Mouse (Mus musculus): Measurements from ENCODE around the gene Cask. TPM values are rescaled to one million over a fixed set of nuclear protein-coding genes. Genes with fewer than 3 reads are reported as not detected.

Gene Cask
- total RNA-seq, 2 experiments from 2014 or later = 105 to 107 TPM

DNA sequence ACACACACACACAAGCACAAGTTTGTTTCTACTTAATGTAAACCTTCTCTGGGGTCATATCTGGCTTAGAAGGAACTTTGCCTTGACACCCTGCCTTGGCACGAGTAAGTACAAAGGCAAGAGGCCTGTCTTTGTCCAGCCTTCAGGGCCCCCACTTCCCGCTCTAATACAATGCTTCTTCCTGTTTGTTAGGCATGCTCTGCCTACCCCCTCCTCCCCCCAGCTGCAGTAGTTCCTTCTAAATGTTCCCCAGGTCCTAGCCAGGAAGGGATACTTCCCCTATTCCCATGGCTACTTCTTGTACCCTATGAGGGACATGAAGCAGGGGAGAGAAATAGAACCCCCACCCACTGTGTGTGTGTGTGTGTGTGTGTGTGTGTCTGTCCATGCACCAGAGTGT, 344.8 kb downstream of the Cask start:
- H3K4me3 ChIP-seq = no peak overlapping the region
- DNase-seq (ENCODE audit: extremely low spot score in 1 of 2, low spot score in 2 of 2) = no peak
- no peak for TF ChIP-seq CTCF (IDR thresholded peaks at IDR 0.05)
- intact Hi-C loops (cut with DNase I) = no loop called here
- H3K27ac ChIP-seq = no peak overlapping the region

DNA sequence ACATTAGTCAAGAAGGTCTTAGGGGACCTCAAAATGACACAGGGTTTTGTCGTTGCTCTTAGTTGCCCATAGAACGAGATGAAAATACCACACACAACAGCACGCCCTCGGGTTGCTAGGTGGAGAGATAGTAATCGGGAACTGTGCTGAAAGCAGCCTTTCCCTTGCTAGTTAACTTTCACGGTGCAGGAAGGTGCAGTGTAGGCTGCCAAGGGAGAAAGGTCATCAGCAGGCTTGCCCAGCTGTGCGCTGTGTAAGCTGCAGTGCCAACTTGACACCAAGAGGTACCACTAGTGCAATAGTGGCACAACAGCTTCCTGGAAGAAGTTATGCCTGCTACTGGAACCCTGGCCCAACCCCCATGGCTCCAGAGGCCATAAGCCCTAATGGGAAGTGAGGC, 346.8 kb downstream of the Cask start:
- Histone ChIP-seq H3K4me3 (no peak overlapping the region), H3K27ac (no peak overlapping the region)
- intact Hi-C loops (cut with DNase I) = no loop called here
- TF ChIP-seq CTCF (IDR thresholded peaks at IDR 0.05) = no peak
- DNase-seq (ENCODE audit: extremely low spot score in 1 of 2, low spot score in 2 of 2) = no peak

DNA sequence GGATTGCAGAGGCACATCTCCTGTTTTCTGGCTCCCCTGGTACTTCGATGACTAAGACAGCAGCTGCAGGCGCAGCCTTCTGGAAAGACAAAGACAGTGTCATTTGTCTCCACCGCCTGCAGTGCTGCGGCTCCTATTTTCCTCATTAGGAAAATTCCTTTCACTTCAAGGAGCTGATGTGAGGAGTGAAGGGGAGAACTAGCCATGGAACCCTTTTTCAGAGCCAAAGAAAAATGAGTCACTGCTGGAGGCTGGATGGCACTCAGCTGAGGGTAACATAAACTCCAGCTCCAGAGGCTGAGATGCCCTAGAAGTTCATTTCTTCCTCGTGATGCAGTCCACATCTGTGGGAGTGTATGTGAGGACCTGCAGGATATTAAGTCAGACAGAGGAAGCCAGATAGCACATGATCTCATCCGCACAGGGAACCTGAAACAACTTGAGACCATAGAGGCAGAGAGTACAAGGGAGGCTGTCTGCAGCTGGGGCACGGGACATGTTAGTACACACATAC, 348.2 kb downstream of the Cask start:
- TF ChIP-seq CTCF (IDR thresholded peaks at IDR 0.05) = no peak
- intact Hi-C loops (cut with DNase I) = no loop called here
- Histone ChIP-seq H3K27ac (peak overlapping the region; percentile 44), H3K4me3 (no peak overlapping the region)
- DNase-seq (ENCODE audit: extremely low spot score in 1 of 2, low spot score in 2 of 2) = peak in 1 of 2 experiments; percentile 37

DNA sequence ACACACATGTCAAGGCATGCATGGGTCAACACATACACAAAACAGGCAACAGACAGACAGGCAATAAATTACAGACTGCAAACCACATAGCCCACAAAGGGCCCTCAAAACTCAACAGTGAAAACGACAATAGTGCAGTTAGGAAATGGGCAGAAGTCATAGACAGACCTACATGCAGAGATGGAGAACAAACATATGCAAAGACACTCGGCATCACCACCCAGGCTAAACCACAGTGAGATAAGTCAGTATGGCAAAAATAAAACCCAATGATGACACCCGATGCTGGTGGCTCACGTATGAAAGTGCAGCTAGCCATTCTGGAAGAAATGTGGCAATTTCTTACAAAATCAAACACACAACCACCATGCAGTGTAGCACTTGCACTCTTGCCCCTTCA, 350.9 kb downstream of the Cask start:
- no peak overlapping the region for H3K27ac ChIP-seq
- no peak for TF ChIP-seq CTCF (IDR thresholded peaks at IDR 0.05)
- no peak overlapping the region for H3K4me3 ChIP-seq
- intact Hi-C loops (cut with DNase I) = no loop called here
- no peak for DNase-seq (ENCODE audit: extremely low spot score in 1 of 2, low spot score in 2 of 2)

DNA sequence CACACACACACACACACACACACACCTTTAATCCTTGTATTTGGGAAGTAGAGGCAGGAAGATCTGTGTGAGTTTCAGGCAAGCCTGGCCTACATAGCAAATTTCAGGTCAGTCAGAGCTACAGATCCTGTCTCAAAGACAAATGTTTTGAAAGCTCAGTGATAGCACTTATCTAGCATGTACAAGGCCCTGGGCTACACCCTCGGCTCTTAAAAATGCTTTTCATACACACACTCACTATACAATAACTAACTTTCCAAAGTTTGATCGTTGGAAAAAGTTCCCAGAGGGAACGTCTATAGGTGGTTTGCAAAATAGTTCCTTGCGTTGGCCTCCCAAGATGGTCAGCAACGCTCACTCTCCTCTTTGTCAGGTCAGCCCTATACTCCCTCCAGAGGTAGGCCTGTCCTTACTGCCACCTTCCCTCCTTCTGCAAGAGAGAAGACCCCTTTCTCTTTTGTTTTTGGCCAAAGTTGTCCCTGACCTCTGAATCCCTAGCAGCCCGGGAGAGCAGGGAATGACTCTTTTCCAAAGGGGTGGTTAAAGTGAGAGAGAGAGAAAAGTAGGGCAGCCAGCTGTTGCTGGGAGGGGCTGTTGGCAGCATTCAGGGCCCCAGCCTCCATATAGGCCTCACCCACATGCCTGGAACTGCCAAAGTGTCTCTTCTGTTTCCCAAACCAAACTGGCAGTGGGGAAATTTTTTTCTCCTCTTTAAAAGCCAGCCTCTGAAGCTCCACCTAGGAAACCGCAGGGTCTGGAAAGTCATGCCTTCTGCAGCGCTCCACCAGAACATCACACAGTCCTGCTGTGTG, 356.1 kb downstream of the Cask start:
- no peak for TF ChIP-seq CTCF (IDR thresholded peaks at IDR 0.05)
- intact Hi-C loops (cut with DNase I) = no loop called here
- H3K4me3 ChIP-seq = no peak overlapping the region
- no peak overlapping the region for H3K27ac ChIP-seq
- no peak for DNase-seq (ENCODE audit: extremely low spot score in 1 of 2, low spot score in 2 of 2)

DNA sequence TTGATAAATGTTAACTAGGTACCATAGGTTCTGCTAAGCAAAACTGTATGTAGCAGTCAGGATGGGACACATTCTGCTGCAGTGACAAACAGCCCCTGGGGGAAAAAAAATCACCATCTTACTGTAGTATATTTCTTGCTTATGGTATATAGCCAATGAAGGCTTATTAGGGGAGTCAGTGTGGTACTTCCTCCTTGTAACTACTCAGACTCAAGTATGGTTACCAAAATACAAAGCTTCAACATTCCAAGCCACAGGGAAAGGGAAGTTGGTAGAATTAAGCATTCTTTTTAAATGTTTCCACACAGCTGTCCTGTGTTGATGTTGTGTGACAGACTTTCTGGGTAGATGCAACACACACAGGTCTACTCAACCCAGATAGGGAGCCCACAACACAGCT, 358.2 kb downstream of the Cask start:
- no peak overlapping the region for H3K27ac ChIP-seq
- no peak overlapping the region for H3K4me3 ChIP-seq
- DNase-seq (ENCODE audit: extremely low spot score in 1 of 2, low spot score in 2 of 2) = no peak
- intact Hi-C loops (cut with DNase I) = no loop called here
- no peak for TF ChIP-seq CTCF (IDR thresholded peaks at IDR 0.05)

DNA sequence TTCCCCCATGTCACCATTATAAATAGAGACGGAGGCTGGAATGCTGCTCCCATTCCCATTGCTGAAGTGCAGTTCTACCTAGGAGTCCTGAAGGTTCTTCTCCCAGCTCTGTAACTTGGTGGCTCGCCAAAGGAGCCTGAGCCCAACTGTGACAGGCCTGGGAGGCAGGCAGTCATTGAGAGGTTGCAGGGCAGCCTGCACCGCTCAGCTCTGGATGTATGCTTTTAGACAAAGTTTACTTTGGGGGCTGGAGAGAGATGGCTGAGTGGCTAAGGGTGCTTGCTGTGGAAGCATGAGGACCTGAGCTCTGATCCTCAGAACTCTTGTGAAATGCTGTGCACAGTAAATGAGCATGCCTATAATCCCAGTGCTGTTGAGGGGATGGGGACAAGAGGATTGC, 360.2 kb downstream of the Cask start:
- no peak for TF ChIP-seq CTCF (IDR thresholded peaks at IDR 0.05)
- no peak for DNase-seq (ENCODE audit: extremely low spot score in 1 of 2, low spot score in 2 of 2)
- intact Hi-C loops (cut with DNase I) = no loop called here
- H3K4me3 ChIP-seq = no peak overlapping the region
- no peak overlapping the region for H3K27ac ChIP-seq

DNA sequence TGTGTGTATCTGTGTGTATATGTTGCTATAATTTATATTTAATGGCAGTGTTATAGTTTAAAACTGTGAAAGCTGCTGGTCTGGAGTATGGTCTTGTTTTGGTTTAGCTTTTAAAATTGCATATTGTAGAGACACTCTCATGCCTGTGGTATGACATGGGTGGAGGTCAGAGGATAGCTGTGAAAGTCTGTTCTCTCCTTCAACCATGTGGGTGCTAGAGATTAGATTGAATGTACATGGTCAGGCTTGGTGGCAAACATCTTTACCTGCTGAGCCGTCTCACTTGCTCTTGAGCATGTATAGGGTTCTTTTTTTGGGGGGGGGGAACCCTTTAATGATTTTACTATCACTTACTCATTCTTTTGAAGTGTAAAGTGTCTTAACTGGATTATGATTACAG, 361.4 kb downstream of the Cask start:
- intact Hi-C loops (cut with DNase I) = no loop called here
- no peak overlapping the region for H3K27ac ChIP-seq
- TF ChIP-seq CTCF (IDR thresholded peaks at IDR 0.05) = no peak
- DNase-seq (ENCODE audit: extremely low spot score in 1 of 2, low spot score in 2 of 2) = no peak
- H3K4me3 ChIP-seq = no peak overlapping the region

DNA sequence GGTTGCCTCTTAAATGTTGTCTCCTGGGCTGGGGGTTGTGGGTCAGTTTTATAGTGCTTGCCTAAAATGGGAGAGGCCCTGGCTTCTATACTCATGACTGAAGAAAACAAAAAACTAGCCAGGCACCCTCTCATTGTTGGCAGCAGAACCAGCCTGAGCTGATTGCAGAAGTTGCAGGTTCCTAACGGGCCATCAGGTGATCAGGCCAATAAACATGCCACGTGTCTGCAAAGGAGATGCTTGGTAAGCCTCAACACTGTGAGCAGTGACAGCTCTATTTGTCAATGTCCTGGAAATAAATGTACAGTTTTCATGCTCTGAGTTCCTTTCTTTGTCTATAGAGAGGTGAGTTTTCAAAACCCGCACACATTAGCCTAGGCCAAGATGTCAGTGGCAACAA, 362.2 kb downstream of the Cask start:
- H3K27ac ChIP-seq = no peak overlapping the region
- H3K4me3 ChIP-seq = no peak overlapping the region
- intact Hi-C loops (cut with DNase I) = no loop called here
- TF ChIP-seq CTCF (IDR thresholded peaks at IDR 0.05) = no peak
- DNase-seq (ENCODE audit: extremely low spot score in 1 of 2, low spot score in 2 of 2) = no peak

DNA sequence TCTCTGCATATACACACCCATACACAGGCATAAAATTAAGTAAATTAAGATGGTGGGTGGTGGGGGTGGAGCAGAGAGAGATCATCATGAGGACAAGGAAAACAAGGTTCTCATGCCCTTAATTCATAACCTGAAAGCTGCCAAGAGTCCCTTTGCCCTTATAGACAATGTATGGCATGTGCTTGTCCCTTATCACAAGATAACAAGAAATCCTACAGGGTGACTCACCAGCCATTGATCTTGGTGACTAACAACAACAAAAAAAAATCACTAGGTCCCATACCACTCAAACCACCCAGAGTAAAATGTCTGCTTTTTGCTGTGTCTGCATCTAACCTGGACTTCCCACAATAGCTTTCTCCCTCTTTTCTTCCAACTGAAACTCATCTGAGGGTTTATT, 366.7 kb downstream of the Cask start:
- intact Hi-C loops (cut with DNase I) = no loop called here
- H3K4me3 ChIP-seq = no peak overlapping the region
- H3K27ac ChIP-seq = no peak overlapping the region
- DNase-seq (ENCODE audit: extremely low spot score in 1 of 2, low spot score in 2 of 2) = no peak
- no peak for TF ChIP-seq CTCF (IDR thresholded peaks at IDR 0.05)

DNA sequence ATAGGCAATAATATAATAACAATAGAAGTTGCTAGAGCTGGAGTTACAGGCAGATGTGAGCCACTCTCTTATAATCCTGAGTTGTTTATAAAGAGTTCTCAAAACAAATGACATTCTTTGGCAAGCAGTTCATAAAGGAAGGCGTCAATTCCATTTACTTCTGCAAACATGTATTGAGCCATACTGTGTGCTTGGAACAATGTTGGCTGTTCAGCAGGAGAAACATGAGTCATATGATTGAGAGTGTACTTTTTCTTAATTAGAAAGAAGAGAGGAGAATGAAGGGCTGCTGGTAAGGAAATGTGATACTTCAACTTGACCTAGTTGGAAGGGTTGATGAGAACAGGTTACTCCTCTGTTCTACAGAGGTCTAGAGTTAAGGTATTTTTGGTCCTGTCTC, 368.6 kb downstream of the Cask start:
- no peak for TF ChIP-seq CTCF (IDR thresholded peaks at IDR 0.05)
- intact Hi-C loops (cut with DNase I) = no loop called here
- no peak overlapping the region for H3K27ac ChIP-seq
- DNase-seq (ENCODE audit: extremely low spot score in 1 of 2, low spot score in 2 of 2) = no peak
- H3K4me3 ChIP-seq = no peak overlapping the region

DNA sequence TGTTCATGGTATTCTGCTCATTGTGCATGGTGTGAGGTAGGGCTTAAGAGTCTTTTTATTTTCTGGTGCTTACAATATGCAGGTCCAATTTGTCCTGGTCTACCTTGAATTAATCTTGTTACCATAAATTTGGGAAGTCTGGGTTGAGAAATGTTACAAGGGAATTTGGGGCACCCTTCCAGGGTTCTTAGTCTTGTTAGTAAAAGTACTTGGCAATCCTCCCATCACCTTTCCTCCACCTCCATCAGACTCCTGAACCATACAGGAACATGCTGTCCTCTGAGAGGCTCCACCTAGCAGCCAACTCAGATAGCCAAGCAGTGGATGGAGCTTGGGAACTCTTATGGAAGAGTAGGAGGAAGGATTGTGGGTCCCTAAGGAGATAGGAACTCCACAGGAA, 371.6 kb downstream of the Cask start:
- no peak for DNase-seq (ENCODE audit: extremely low spot score in 1 of 2, low spot score in 2 of 2)
- intact Hi-C loops (cut with DNase I) = no loop called here
- Histone ChIP-seq H3K27ac (no peak overlapping the region), H3K4me3 (no peak overlapping the region)
- no peak for TF ChIP-seq CTCF (IDR thresholded peaks at IDR 0.05)

DNA sequence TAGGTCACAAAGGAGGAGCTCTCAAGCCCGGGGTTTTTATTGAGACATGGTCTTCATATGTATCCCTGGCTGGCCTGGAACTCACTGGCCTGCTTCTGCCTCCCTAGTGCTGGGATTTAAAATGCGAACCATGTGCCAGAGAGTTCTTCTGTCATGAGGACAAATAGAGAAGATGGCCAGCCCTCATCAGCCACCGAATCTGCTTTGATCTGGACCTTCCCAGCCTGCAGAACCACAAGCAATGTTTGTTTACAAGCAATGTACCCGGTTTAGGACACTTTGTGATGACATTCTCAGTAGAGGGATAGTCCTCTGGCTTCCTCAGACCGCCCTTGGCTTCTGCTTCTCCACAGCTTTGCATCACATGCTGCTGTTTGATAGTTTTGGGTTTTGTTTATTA, 372.9 kb downstream of the Cask start:
- DNase-seq (ENCODE audit: extremely low spot score in 1 of 2, low spot score in 2 of 2) = no peak
- intact Hi-C loops (cut with DNase I) = no loop called here
- no peak overlapping the region for H3K4me3 ChIP-seq
- no peak overlapping the region; the same call in 1 of the 2 replicates for H3K27ac ChIP-seq
- no peak for TF ChIP-seq CTCF (IDR thresholded peaks at IDR 0.05)

Data from left cerebral cortex, adult 2 months (tissue).